Mouse (Mus musculus) heart, adult 2 months (tissue): ENCODE data around the gene Lsm10.

Experiments
- CTCF ChIP-seq: fragments of 200-600 bp; IDR thresholded peaks from 2 replicates; pipeline ENCODE4 v1.8.1; 2022; ENCODE audit warnings: antibody characterized with exemption, mild to moderate bottlenecking, moderate library complexity
- EP300 ChIP-seq: fragments of 200-500 bp; IDR thresholded peaks from 2 replicates; pipeline ENCODE4 v1.6.1; 2011; ENCODE audit warnings: low read depth, low read length, control low read depth; ENCODE audit not compliant: insufficient read depth

- 0 out of 2 replicates have a peak, but pooled peaks have one; percentile 4 for TF ChIP-seq CTCF
- TF ChIP-seq EP300 = peak; percentile 47; the same call in 1 of the 2 replicates
Measured at GRCm38 (mm10) chr4:126096464-126097111, at the start of gene Lsm10.
